Mouse (Mus musculus) forebrain, embryonic 12.5 days (tissue): Measurements from ENCODE around the gene Fam72a. TPM values are rescaled to one million over a fixed set of nuclear protein-coding genes. Genes with fewer than 3 reads are reported as not detected.

Experiments used
- ATAC-seq: fragments of 200-750 bp; cut with Nextera tagmentation; 2 replicates; pipeline ENCODE4 v1.8.0; 2017; ENCODE audit warnings: moderate TSS enrichment; ENCODE audit not compliant: low FRiP score
- H3K27ac ChIP-seq: fragments of 300-500 bp; sonication (generic); 2 replicates; pipeline ENCODE4 v1.5.1; 2016; ENCODE audit warnings: mild to moderate bottlenecking
- H3K27me3 ChIP-seq: fragments of 300-500 bp; sonication (generic); 2 replicates; pipeline ENCODE4 v1.6.1; 2016; ENCODE audit warnings: mild to moderate bottlenecking
- H3K36me3 ChIP-seq: fragments of 300-500 bp; sonication (generic); replicated peaks from 2 replicates; pipeline ENCODE4 v1.6.1; 2016; ENCODE audit warnings: mild to moderate bottlenecking
- H3K4me1 ChIP-seq: fragments of 300-500 bp; sonication (generic); 2 replicates; pipeline ENCODE4 v1.6.1; 2016
- H3K4me2 ChIP-seq: fragments of 300-500 bp; sonication (generic); 2 replicates; pipeline ENCODE4 v1.6.1; 2016; ENCODE audit warnings: mild to moderate bottlenecking, moderate library complexity
- H3K4me3 ChIP-seq: fragments of 300-500 bp; sonication (generic); replicated peaks from 2 replicates; pipeline ENCODE4 v1.5.1; 2016; ENCODE audit warnings: mild to moderate bottlenecking
- H3K9ac ChIP-seq: fragments of 300-500 bp; sonication (generic); 2 replicates; pipeline ENCODE4 v1.6.1; 2016; ENCODE audit warnings: mild to moderate bottlenecking
- H3K9me3 ChIP-seq: fragments of 300-500 bp; sonication (generic); 2 replicates; pipeline ENCODE4 v1.6.1; 2016
- WGBS: fragments of 180-500 bp; shearing (Covaris S2); methylation state at CpG from one replicate; pipeline ENCODE4 v1.1.7; 2016; 5-methylcytosine and 5-hydroxymethylcytosine counted together
- polyA plus RNA-seq: library from polyadenylated mRNA; unstranded; fragments of >200 nt; fragmentation: Nextera tagmentation; extraction: Ambion mirVana; gene quantifications from 2 replicates; pipeline ENCODE4 v1.2.1, GENCODE M21; 2016

The Fam72a gene
- polyA plus RNA-seq, 1 experiment from 2014 or later, result 5.5 TPM

GRCm38 (mm10) chr1:131539771-131540170, 12.1 kb downstream of the Fam72a start:
- 0 out of 2 replicates have a peak, but pooled peaks cover 3% of the 10 kb centered on the region for H3K4me1 ChIP-seq
- no peak overlapping the region for H3K27ac ChIP-seq
- H3K36me3 ChIP-seq, result peaks cover 5% of the 10 kb centered on the region; the same call in 1 of the 2 replicates
- no peak overlapping the region for H3K9ac ChIP-seq
- ATAC-seq, result no peak
- WGBS, result 90% methylated on average over 4 of the region's 4 CpGs
- H3K9me3 ChIP-seq, result no peaks in the 10 kb centered on the region
- H3K4me3 ChIP-seq, result no peak overlapping the region
- H3K4me2 ChIP-seq, result no peak overlapping the region
- H3K27me3 ChIP-seq, result no peaks in the 10 kb centered on the region

GRCm38 (mm10) chr1:131540795-131541194, 13.1 kb downstream of the Fam72a start:
- no peak overlapping the region for H3K4me3 ChIP-seq
- no peak for ATAC-seq

GRCm38 (mm10) chr1:131541431-131541830, 13.7 kb downstream of the Fam72a start:
- Histone ChIP-seq H3K4me1 (0 out of 2 replicates have a peak, but pooled peaks cover 3% of the 10 kb centered on the region), H3K27me3 (no peaks in the 10 kb centered on the region), H3K4me2 (no peak overlapping the region), H3K9me3 (no peaks in the 10 kb centered on the region), H3K27ac (no peak overlapping the region), H3K4me3 (no peak overlapping the region), H3K9ac (no peak overlapping the region), H3K36me3 (no peaks in the 10 kb centered on the region; the same call in 1 of the 2 replicates)
- no peak for ATAC-seq
- 69% methylated on average over 3 of the region's 3 CpGs for WGBS

More at GRCm38 (mm10) chr1:131540795-131541194, 13.1 kb downstream of the Fam72a start:
- no peak overlapping the region for H3K4me2 ChIP-seq
- WGBS, result 53% methylated on average over 5 of the region's 5 CpGs
- no peak overlapping the region for H3K27ac ChIP-seq
- H3K36me3 ChIP-seq, result no peaks in the 10 kb centered on the region; the same call in 1 of the 2 replicates
- H3K9me3 ChIP-seq, result no peaks in the 10 kb centered on the region
- H3K27me3 ChIP-seq, result no peaks in the 10 kb centered on the region
- H3K4me1 ChIP-seq, result 0 out of 2 replicates have a peak, but pooled peaks cover 3% of the 10 kb centered on the region
- no peak overlapping the region for H3K9ac ChIP-seq

GRCm38 (mm10) chr1:131541903-131542302, 14.2 kb downstream of the Fam72a start:
- H3K9me3 ChIP-seq, result no peaks in the 10 kb centered on the region
- WGBS, result 86% methylated on average over 5 of the region's 5 CpGs
- 0 out of 2 replicates have a peak, but pooled peaks cover 3% of the 10 kb centered on the region for H3K4me1 ChIP-seq
- no peak overlapping the region for H3K4me3 ChIP-seq
- H3K9ac ChIP-seq, result no peak overlapping the region
- no peaks in the 10 kb centered on the region; the same call in 1 of the 2 replicates for H3K36me3 ChIP-seq
- no peak overlapping the region for H3K4me2 ChIP-seq
- ATAC-seq, result no peak
- H3K27me3 ChIP-seq, result no peaks in the 10 kb centered on the region
- no peak overlapping the region for H3K27ac ChIP-seq

GRCm38 (mm10) chr1:131543886-131544565, 16.3 kb downstream of the Fam72a start:
- Histone ChIP-seq H3K9ac (no peak overlapping the region), H3K4me3 (no peak overlapping the region), H3K36me3 (no peaks in the 10 kb centered on the region; the same call in 1 of the 2 replicates), H3K9me3 (no peaks in the 10 kb centered on the region), H3K4me1 (0 out of 2 replicates have a peak, but pooled peaks cover 3% of the 10 kb centered on the region), H3K4me2 (no peak overlapping the region), H3K27me3 (no peaks in the 10 kb centered on the region), H3K27ac (no peak overlapping the region)
- 86% methylated on average over 7 of the region's 7 CpGs for WGBS
- no peak for ATAC-seq

- H3K9ac ChIP-seq, result no peak overlapping the region
- no peak overlapping the region for H3K27ac ChIP-seq
- H3K9me3 ChIP-seq, result no peaks in the 10 kb centered on the region
- H3K27me3 ChIP-seq, result no peaks in the 10 kb centered on the region
- no peaks in the 10 kb centered on the region for H3K4me1 ChIP-seq
- no peak overlapping the region for H3K4me3 ChIP-seq
- H3K4me2 ChIP-seq, result no peak overlapping the region
- WGBS, result 71% methylated on average over 13 of the region's 13 CpGs
- H3K36me3 ChIP-seq, result no peaks in the 10 kb centered on the region
- no peak for ATAC-seq
These were observed 19.3 kb downstream of the Fam72a start for GRCm38 (mm10) chr1:131546798-131547690.

GRCm38 (mm10) chr1:131548494-131549365, 21.0 kb downstream of the Fam72a start:
- Histone ChIP-seq H3K27ac (no peak overlapping the region), H3K9ac (no peak overlapping the region), H3K4me1 (no peaks in the 10 kb centered on the region), H3K36me3 (no peaks in the 10 kb centered on the region), H3K4me3 (no peak overlapping the region), H3K27me3 (no peaks in the 10 kb centered on the region), H3K9me3 (no peaks in the 10 kb centered on the region), H3K4me2 (no peak overlapping the region)
- WGBS, result 68% methylated on average over 8 of the region's 8 CpGs
- ATAC-seq, result no peak

- ATAC-seq, result no peak
- Histone ChIP-seq H3K36me3 (no peaks in the 10 kb centered on the region), H3K9me3 (no peaks in the 10 kb centered on the region), H3K4me2 (no peak overlapping the region), H3K9ac (no peak overlapping the region), H3K4me1 (peaks cover 8% of the 10 kb centered on the region), H3K27me3 (no peaks in the 10 kb centered on the region), H3K4me3 (no peak overlapping the region), H3K27ac (no peak overlapping the region)
- 92% methylated on average over 2 of the region's 2 CpGs for WGBS
These were observed 24.3 kb downstream of the Fam72a start for GRCm38 (mm10) chr1:131551956-131552355.

- Histone ChIP-seq H3K27me3 (no peaks in the 10 kb centered on the region), H3K4me2 (no peak overlapping the region), H3K9me3 (no peaks in the 10 kb centered on the region), H3K36me3 (no peaks in the 10 kb centered on the region), H3K27ac (no peak overlapping the region), H3K4me1 (peaks cover 8% of the 10 kb centered on the region), H3K9ac (no peak overlapping the region), H3K4me3 (no peak overlapping the region)
- ATAC-seq, result no peak
These were observed 25.7 kb downstream of the Fam72a start for GRCm38 (mm10) chr1:131553428-131553827.

- Histone ChIP-seq H3K4me3 (no peak overlapping the region), H3K9me3 (no peaks in the 10 kb centered on the region), H3K4me1 (peaks cover 8% of the 10 kb centered on the region), H3K27me3 (no peaks in the 10 kb centered on the region), H3K9ac (peak overlapping the region; percentile 47; the same call in 1 of the 2 replicates), H3K4me2 (peak overlapping the region; percentile 48), H3K36me3 (no peaks in the 10 kb centered on the region), H3K27ac (peak overlapping the region; percentile 54; the same call in 1 of the 2 replicates)
- peak; percentile 96 for ATAC-seq
- 6% methylated on average over 13 of the region's 13 CpGs for WGBS
These were observed 27.5 kb downstream of the Fam72a start for GRCm38 (mm10) chr1:131555042-131555812.

- no peaks in the 10 kb centered on the region for H3K27me3 ChIP-seq
- H3K27ac ChIP-seq, result no peak overlapping the region
- ATAC-seq, result no peak
These were observed 32.8 kb downstream of the Fam72a start for GRCm38 (mm10) chr1:131560500-131560899.

More at GRCm38 (mm10) chr1:131560500-131560899, 32.8 kb downstream of the Fam72a start:
- H3K4me1 ChIP-seq, result 0 out of 2 replicates have a peak, but pooled peaks cover under 1% of the 10 kb centered on the region
- H3K9ac ChIP-seq, result no peak overlapping the region
- H3K4me2 ChIP-seq, result no peak overlapping the region
- H3K4me3 ChIP-seq, result no peak overlapping the region
- no peaks in the 10 kb centered on the region for H3K36me3 ChIP-seq
- H3K9me3 ChIP-seq, result no peaks in the 10 kb centered on the region
